Mouse (Mus musculus) small intestine, adult 2 months (tissue): ENCODE results near the gene Lrguk.

Experiments used
- CTCF ChIP-seq: fragments of 200-500 bp; IDR thresholded peaks from 2 replicates; pipeline ENCODE4 v1.5.1; 2012; ENCODE audit warnings: low read depth, mild to moderate bottlenecking, control low read depth, inconsistent platforms, low read length, moderate library complexity, mixed read lengths; ENCODE audit not compliant: insufficient replicate concordance, insufficient read length; ENCODE audit errors: extremely low read depth
- POLR2A ChIP-seq: fragments of 200-500 bp; IDR thresholded peaks from 2 replicates; pipeline ENCODE4 v1.6.1; 2012; ENCODE audit warnings: low read depth, mild to moderate bottlenecking, control low read depth, inconsistent platforms, low read length, moderate library complexity

- TF ChIP-seq POLR2A (no peak), CTCF (no peak)
These were observed 144.0 kb downstream of the Lrguk start for GRCm38 (mm10) chr6:34173251-34173650.
